8 mouse cellular contexts compared by ENCODE assay signal in genomic region chr8:9978475-9979230, GRCm38 (mm10). TPM values are rescaled to one million over a fixed set of nuclear protein-coding genes. Genes with fewer than 3 reads are reported as not detected.
DNase-seq lines count a peak whose midpoint lies in the region; ATAC-seq and TF ChIP-seq lines count a peak whose summit lies in the region.

No protein-coding gene starts in this region.

- peak overlapping the region; percentile 69 for H3K4me2 ChIP-seq in liver, postnatal 0 days (ENCODE audit: low read depth, low read length)

- peak overlapping the region; percentile 84 for H3K9ac ChIP-seq in liver, postnatal 0 days (replicated peaks)

- ATAC-seq in cerebellum, adult (ENCODE audit: insufficient number of reproducible peaks, low FRiP score, low TSS enrichment), result no peak
- ATAC-seq in liver, postnatal 0 days, result no peak
- no peak for ATAC-seq in activated CD4-positive, CD25-positive, alpha-beta regulatory T cell, adult 4 months

- H3K9me3 ChIP-seq in liver, postnatal 0 days (ENCODE audit: low read length), result no peaks in the 10 kb centered on the region

- 0 out of 2 replicates have a peak overlapping the region, but pooled peaks have one; percentile 89 for H3K27ac ChIP-seq in liver, postnatal 0 days (ENCODE audit: low read depth)

- DNase-seq in cerebellum, adult 11 months, result peak; percentile 21
- DNase-seq in urinary bladder, postnatal 14 days (ENCODE audit: low spot score), result peak; percentile 9
- no peak for DNase-seq in urinary bladder, postnatal 4 days (ENCODE audit: low spot score in 2 of 2)
- DNase-seq in heart, postnatal 36 days, result peak; percentile 4 to 14
- DNase-seq in liver, postnatal 0 days, result peak; percentile 15
- no peak for DNase-seq in gastrocnemius, adult 18-20 months (ENCODE audit: low spot score)

- no peaks in the 10 kb centered on the region for H3K27me3 ChIP-seq in liver, postnatal 0 days (ENCODE audit: insufficient read depth, low read length)

- intact Hi-C loops in heart, postnatal 36 days (cut with DNase I), result loop anchor here (5.0 kb wide), 2 partner anchors 64 to 254 kb away; no protein-coding TSS in a partner anchor

- peaks cover 14% of the 10 kb centered on the region for H3K36me3 ChIP-seq in liver, postnatal 0 days (replicated peaks; ENCODE audit: insufficient read depth, low read length)

- WGBS in liver, postnatal 0 days (ENCODE audit: insufficient replicate concordance), result 45% methylated on average over 18 of the region's 18 CpGs

- no peak for TF ChIP-seq CTCF in liver, postnatal 0 days (IDR thresholded peaks at IDR 0.05; ENCODE audit: low read depth)

- no peak for TF ChIP-seq EP300 in liver, postnatal 0 days (IDR thresholded peaks at IDR 0.05; ENCODE audit: low read depth)

- peak overlapping the region; percentile 83 for H3K4me3 ChIP-seq in liver, postnatal 0 days (ENCODE audit: low read depth, low read length)

- peaks cover 17% of the 10 kb centered on the region for H3K4me1 ChIP-seq in liver, postnatal 0 days (ENCODE audit: insufficient read depth)

RNA-seq across cellular contexts. Expression of gene Abhd13, which starts 1.1 kb away (rescaled TPM):
- 10 to 100 TPM in 1 of 2 experiments, 1 to 10 TPM in 1; 9.6 to 13.4 TPM for total RNA-seq in heart, postnatal 36 days (2021)
- polyA plus RNA-seq in liver, postnatal 0 days (2015; fragmentation: Nextera tagmentation; extraction: Ambion mirVana), result 5.2 and 5.6 TPM in 2 replicates
- polyA plus RNA-seq in activated CD4-positive, CD25-positive, alpha-beta regulatory T cell, adult 4 months (2017; shearing (Covaris generic)), result 1 to 10 TPM; 3.7 to 4.1 TPM
- 1 to 10 TPM; 6.3 to 6.4 TPM for total RNA-seq in gastrocnemius, adult 18-20 months (2021)

RNA-seq across cellular contexts. Expression of gene Lig4, which starts 1.2 kb away (rescaled TPM):
- total RNA-seq in heart, postnatal 36 days (2021), result 1 to 10 TPM; 4.7 to 5.3 TPM
- polyA plus RNA-seq in liver, postnatal 0 days (2015; fragmentation: Nextera tagmentation; extraction: Ambion mirVana), result 1.2 and 1.3 TPM in 2 replicates
- 1 to 10 TPM; 2.5 to 4.6 TPM for polyA plus RNA-seq in activated CD4-positive, CD25-positive, alpha-beta regulatory T cell, adult 4 months (2017; shearing (Covaris generic))
- 1 to 10 TPM; 4.5 to 5.3 TPM for total RNA-seq in gastrocnemius, adult 18-20 months (2021)

RNA-seq across cellular contexts. Expression of gene Tnfsf13b, which starts 27.6 kb away (rescaled TPM):
- total RNA-seq in heart, postnatal 36 days (2021), result 1 to 10 TPM; 5.1 to 5.3 TPM
- polyA plus RNA-seq in liver, postnatal 0 days (2015; fragmentation: Nextera tagmentation; extraction: Ambion mirVana), result 0.58 and 0.69 TPM in 2 replicates
- polyA plus RNA-seq in activated CD4-positive, CD25-positive, alpha-beta regulatory T cell, adult 4 months (2017; shearing (Covaris generic)), result 1 to 10 TPM; 6.3 TPM
- total RNA-seq in gastrocnemius, adult 18-20 months (2021), result 1 to 10 TPM in 1 of 2 experiments, under 1 TPM in 1; 0.76 to 1.0 TPM

Comparison
In these comparisons a context has a peak if more than half of its experiments do, and no peak if none do; other contexts are left out.
1. DNase-seq: peak in cerebellum, adult 11 months (single experiment), urinary bladder, postnatal 14 days (single experiment), heart, postnatal 36 days (2 of 2) and liver, postnatal 0 days (single experiment); none in urinary bladder, postnatal 4 days (0 of 2) and gastrocnemius, adult 18-20 months (single experiment).